Mouse (Mus musculus) lung, postnatal 0 days (tissue): ENCODE data around the gene Thegl.

ENCODE experiments used
- CTCF ChIP-seq: IDR thresholded peaks from 2 replicates; pipeline ENCODE4 v1.5.1; 2016; ENCODE audit warnings: antibody characterized with exemption, mild to moderate bottlenecking
- EP300 ChIP-seq: IDR thresholded peaks from 2 replicates; pipeline ENCODE4 v1.6.1; 2016; ENCODE audit warnings: antibody characterized with exemption, mild to moderate bottlenecking, control low read depth

DNA sequence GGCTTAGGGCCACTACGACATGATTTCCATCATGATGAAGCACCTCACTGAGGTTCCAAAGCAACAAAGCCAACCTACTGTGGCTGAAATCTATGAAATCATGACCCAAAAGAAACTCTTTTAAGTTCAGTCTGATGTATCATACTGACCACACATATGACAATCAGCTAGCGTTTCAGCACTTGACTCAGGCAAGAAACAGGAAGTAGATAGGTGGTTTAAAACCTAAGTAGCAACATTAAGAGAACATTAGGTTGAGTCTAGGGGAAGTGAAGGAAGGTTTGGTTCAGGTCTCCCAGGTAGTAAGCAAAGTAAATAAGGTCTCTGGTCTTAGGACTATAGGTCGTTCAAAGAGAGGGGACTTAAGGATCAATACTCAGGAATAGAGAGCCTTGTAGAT, 42.3 kb upstream of the Thegl start:
- TF ChIP-seq CTCF: no peak
- no peak for TF ChIP-seq EP300
